Mouse (Mus musculus) retina, postnatal 1 day (tissue): ENCODE measurements at regions not wholly inside any gene's neighbourhood (a gene's known extent, or its start where the extent isn't known, plus 50 kb on each side); places are given as distances from the start of the nearest gene placed in this dataset.
A peak's percentile ranks its signal among the peaks of the same experiment; 100 is the strongest.

ENCODE experiments used
- DNase-seq: peaks from one replicate; pipeline ENCODE4 v3.0.0-alpha.2; 2012

GRCm38 (mm10) chr3:139890186-139890585 lies 684.7 kb downstream of the Stpg2 start:
- no peak for DNase-seq

GRCm38 (mm10) chr3:139897894-139898293 lies 692.4 kb downstream of the Stpg2 start:
- no peak for DNase-seq

- DNase-seq: peak; percentile 16
Measured at GRCm38 (mm10) chr3:139899213-139899612, 693.7 kb downstream of the Stpg2 start.

GRCm38 (mm10) chr3:139913639-139914330 lies 708.3 kb downstream of the Stpg2 start:
- DNase-seq: peak; percentile 69

- DNase-seq: no peak
Measured at GRCm38 (mm10) chr3:139922267-139922666, 716.8 kb downstream of the Stpg2 start.

GRCm38 (mm10) chr3:139933039-139933438 lies 727.5 kb downstream of the Stpg2 start:
- peak; percentile 36 for DNase-seq

GRCm38 (mm10) chr3:139946209-139946608 lies 740.7 kb downstream of the Stpg2 start:
- no peak for DNase-seq

GRCm38 (mm10) chr3:139947247-139947646 lies 741.8 kb downstream of the Stpg2 start:
- no peak for DNase-seq

GRCm38 (mm10) chr3:139949096-139949495 lies 743.6 kb downstream of the Stpg2 start:
- peak; percentile 28 for DNase-seq

GRCm38 (mm10) chr3:139950016-139950705 lies 744.7 kb downstream of the Stpg2 start:
- peak; percentile 6 for DNase-seq

- DNase-seq: no peak
Measured at GRCm38 (mm10) chr3:139951516-139951915, 746.0 kb downstream of the Stpg2 start.

GRCm38 (mm10) chr3:139978172-139978571 lies 772.7 kb downstream of the Stpg2 start:
- no peak for DNase-seq

GRCm38 (mm10) chr3:139985830-139986481 lies 780.5 kb downstream of the Stpg2 start:
- no peak for DNase-seq

GRCm38 (mm10) chr3:139988938-139989337 lies 783.4 kb downstream of the Stpg2 start:
- DNase-seq: no peak

- DNase-seq: no peak
Measured at GRCm38 (mm10) chr3:139989380-139989779, 783.9 kb downstream of the Stpg2 start.

GRCm38 (mm10) chr3:140012522-140012921 lies 807.0 kb downstream of the Stpg2 start:
- no peak for DNase-seq

- DNase-seq: no peak
Measured at GRCm38 (mm10) chr3:140034101-140034500, 828.6 kb downstream of the Stpg2 start.

- no peak for DNase-seq
Measured at GRCm38 (mm10) chr3:140035142-140035541, 829.6 kb downstream of the Stpg2 start.

GRCm38 (mm10) chr3:140044898-140045297 lies 839.4 kb downstream of the Stpg2 start:
- no peak for DNase-seq

GRCm38 (mm10) chr3:140054634-140055033 lies 849.1 kb downstream of the Stpg2 start:
- no peak for DNase-seq

- DNase-seq: no peak
Measured at GRCm38 (mm10) chr3:140057962-140058631, 852.6 kb downstream of the Stpg2 start.

GRCm38 (mm10) chr3:140059102-140059501 lies 853.6 kb downstream of the Stpg2 start:
- no peak for DNase-seq

- DNase-seq: no peak
Measured at GRCm38 (mm10) chr3:140059522-140060110, 854.1 kb downstream of the Stpg2 start.
